In the genomic region with DNA sequence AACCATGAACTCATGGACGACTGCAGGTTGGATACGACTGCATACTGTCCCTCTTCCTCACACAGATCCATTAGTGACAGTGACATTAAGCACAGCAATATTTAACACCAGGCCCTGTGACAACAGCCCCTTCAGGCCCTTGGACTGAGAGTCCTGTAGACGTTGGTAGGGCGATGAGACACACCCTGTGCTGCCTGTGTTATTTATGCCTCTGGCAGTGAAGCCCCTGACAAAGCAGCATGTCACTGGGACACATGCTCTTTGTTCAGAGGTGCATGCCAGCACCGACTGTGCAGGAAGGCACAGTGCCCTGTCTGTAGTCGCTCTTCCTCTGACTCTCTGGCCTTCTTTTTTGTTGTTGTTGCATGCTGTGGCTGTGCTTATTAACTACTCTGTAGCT, we compare ENCODE assay signal across 13 mouse cellular contexts. TPM values are rescaled to one million over a fixed set of nuclear protein-coding genes. Genes with fewer than 3 reads are reported as not detected.
A peak's percentile ranks its signal among the peaks of the same experiment; 100 is the strongest.
DNase-seq lines count a peak whose midpoint lies in the region; ATAC-seq lines count a peak whose summit lies in the region.
"Had no signal": no experiment of that assay in that cellular context is flagged by ENCODE, and none has a peak within 500 bp of the region (broad histone marks: within the 10 kb centered on the region; RNA-seq: fewer than 3 reads in every experiment).

No protein-coding gene starts in this region.

- no peaks in the 10 kb centered on the region for H3K27me3 ChIP-seq in midbrain, embryonic 16.5 days (ENCODE audit: control insufficient read depth, insufficient read depth, low read depth, low read length)
- H3K27me3 ChIP-seq: hindbrain, embryonic 15.5 days; lung, embryonic 15.5 days had no signal

- H3K4me3 ChIP-seq in midbrain, embryonic 16.5 days (ENCODE audit: low read depth, low read length): no peak overlapping the region
- H3K4me3 ChIP-seq: hindbrain, embryonic 15.5 days; lung, embryonic 15.5 days; myocyte had no signal

- peaks cover 13% of the 10 kb centered on the region for H3K4me1 ChIP-seq in midbrain, embryonic 16.5 days (ENCODE audit: control insufficient read depth, insufficient read depth, low read length)

- WGBS in midbrain, embryonic 16.5 days: 50% methylated on average over 6 of the region's 6 CpGs

- DNase-seq in embryo, embryonic 10 days (ENCODE audit: low spot score): peak; percentile 29
- DNase-seq in embryo, embryonic 11 days: no peak
- peak; percentile 25 to 36 for DNase-seq in layer of hippocampus, postnatal 10 days (ENCODE audit: low spot score in 2 of 2)
- no peak for DNase-seq in layer of hippocampus, adult 18-20 months (ENCODE audit: low spot score in 2 of 2)
- DNase-seq in thymus, postnatal 0 days (ENCODE audit: low spot score): peak; percentile 31
- DNase-seq in left cerebral cortex, adult 18-20 months (ENCODE audit: low spot score in 2 of 2): no peak

- ATAC-seq in erythroblast, adult 5-6 weeks (replicated peaks; ENCODE audit: low FRiP score, poor library complexity, severe bottlenecking): 0 out of 2 replicates have a peak, but pooled peaks have one; percentile 5
- no peak for ATAC-seq in midbrain, embryonic 16.5 days

- no peaks in the 10 kb centered on the region for H3K36me3 ChIP-seq in midbrain, embryonic 16.5 days (ENCODE audit: control insufficient read depth, insufficient read depth, low read length)
- H3K36me3 ChIP-seq: hindbrain, embryonic 15.5 days; lung, embryonic 15.5 days had no signal

- H3K9me3 ChIP-seq in midbrain, embryonic 16.5 days (replicated peaks; ENCODE audit: control insufficient read depth, low read length, poor library complexity, severe bottlenecking): no peaks in the 10 kb centered on the region
- H3K9me3 ChIP-seq: hindbrain, embryonic 15.5 days; lung, embryonic 15.5 days had no signal

- no peak overlapping the region for H3K4me2 ChIP-seq in midbrain, embryonic 16.5 days (ENCODE audit: low read length)
- H3K4me2 ChIP-seq: hindbrain, embryonic 15.5 days; lung, embryonic 15.5 days had no signal

- H3K27ac ChIP-seq in midbrain, embryonic 16.5 days (ENCODE audit: low read length): no peak overlapping the region
- H3K27ac ChIP-seq: hindbrain, embryonic 15.5 days; lung, embryonic 15.5 days had no signal

- no peak overlapping the region for H3K9ac ChIP-seq in midbrain, embryonic 16.5 days (ENCODE audit: low read depth, low read length)
- H3K9ac ChIP-seq: hindbrain, embryonic 15.5 days; lung, embryonic 15.5 days had no signal

RNA-seq across cellular contexts. Expression of a gene that starts 1.8 kb away (rescaled TPM):
- total RNA-seq in layer of hippocampus, postnatal 10 days (2021): 10 to 100 TPM; 53.5 to 59.3 TPM
- total RNA-seq in layer of hippocampus, adult 18-20 months (2021): 10 to 100 TPM; 54.9 to 56.1 TPM
- 423 and 438 TPM in 2 replicates for total RNA-seq in erythroblast, adult 5-6 weeks (2015; ENCODE audit: low replicate concordance)
- total RNA-seq in erythroblast, adult 5-6 weeks (2017; ENCODE audit: low replicate concordance): 88.0 and 170 TPM in 2 replicates
- polyA plus RNA-seq in thymus, postnatal 0 days (2015; fragmentation: Nextera tagmentation; extraction: Ambion mirVana): 356 and 374 TPM in 2 replicates
- 10 to 100 TPM; 41.5 to 45.7 TPM for total RNA-seq in left cerebral cortex, adult 18-20 months (2021)
- 62.6 and 70.0 TPM in 2 replicates for polyA plus RNA-seq in midbrain, embryonic 16.5 days (2015; fragmentation: Nextera tagmentation; extraction: Ambion mirVana)

RNA-seq across cellular contexts. Expression of a gene that starts 35.6 kb away (rescaled TPM):
- not detected for total RNA-seq in layer of hippocampus, postnatal 10 days (2021)
- not detected for total RNA-seq in layer of hippocampus, adult 18-20 months (2021)
- 294 and 312 TPM in 2 replicates for total RNA-seq in erythroblast, adult 5-6 weeks (2015; ENCODE audit: low replicate concordance)
- 420 and 452 TPM in 2 replicates for total RNA-seq in erythroblast, adult 5-6 weeks (2017; ENCODE audit: low replicate concordance)
- 5.3 and 6.8 TPM in 2 replicates for polyA plus RNA-seq in thymus, postnatal 0 days (2015; fragmentation: Nextera tagmentation; extraction: Ambion mirVana)
- total RNA-seq in left cerebral cortex, adult 18-20 months (2021): not detected
- not detected in 2 replicates for polyA plus RNA-seq in midbrain, embryonic 16.5 days (2015; fragmentation: Nextera tagmentation; extraction: Ambion mirVana)
- total RNA-seq: layer of hippocampus, postnatal 25 days had no signal
- polyA plus RNA-seq: myocyte; small intestine, adult 2 months had no signal

RNA-seq across cellular contexts. Expression of a gene that starts 40.2 kb away (rescaled TPM):
- 10 to 100 TPM; 34.0 to 39.6 TPM for total RNA-seq in layer of hippocampus, postnatal 10 days (2021)
- 10 to 100 TPM; 16.0 to 17.4 TPM for total RNA-seq in layer of hippocampus, adult 18-20 months (2021)
- 17.3 and 25.7 TPM in 2 replicates for total RNA-seq in erythroblast, adult 5-6 weeks (2015; ENCODE audit: low replicate concordance)
- 13.1 and 16.7 TPM in 2 replicates for total RNA-seq in erythroblast, adult 5-6 weeks (2017; ENCODE audit: low replicate concordance)
- 111 and 114 TPM in 2 replicates for polyA plus RNA-seq in thymus, postnatal 0 days (2015; fragmentation: Nextera tagmentation; extraction: Ambion mirVana)
- total RNA-seq in left cerebral cortex, adult 18-20 months (2021): 10 to 100 TPM; 14.8 to 19.2 TPM
- 66.9 and 71.7 TPM in 2 replicates for polyA plus RNA-seq in midbrain, embryonic 16.5 days (2015; fragmentation: Nextera tagmentation; extraction: Ambion mirVana)

RNA-seq across cellular contexts. Expression of a gene that starts 59.6 kb away (rescaled TPM):
- total RNA-seq in layer of hippocampus, postnatal 10 days (2021): 1 to 10 TPM; 4.9 to 5.5 TPM
- 1 to 10 TPM; 4.8 to 5.3 TPM for total RNA-seq in layer of hippocampus, adult 18-20 months (2021)
- 39.8 and 54.5 TPM in 2 replicates for total RNA-seq in erythroblast, adult 5-6 weeks (2015; ENCODE audit: low replicate concordance)
- 64.6 and 70.5 TPM in 2 replicates for total RNA-seq in erythroblast, adult 5-6 weeks (2017; ENCODE audit: low replicate concordance)
- 19.9 and 20.9 TPM in 2 replicates for polyA plus RNA-seq in thymus, postnatal 0 days (2015; fragmentation: Nextera tagmentation; extraction: Ambion mirVana)
- total RNA-seq in left cerebral cortex, adult 18-20 months (2021): 1 to 10 TPM; 3.7 to 4.3 TPM
- 8.6 and 9.0 TPM in 2 replicates for polyA plus RNA-seq in midbrain, embryonic 16.5 days (2015; fragmentation: Nextera tagmentation; extraction: Ambion mirVana)

Comparison
In these comparisons a context has a peak if more than half of its experiments do, and no peak if none do; other contexts are left out.
1. DNase-seq: peak in embryo, embryonic 10 days (single experiment), layer of hippocampus, postnatal 10 days (2 of 2) and thymus, postnatal 0 days (single experiment); none in embryo, embryonic 11 days (single experiment), layer of hippocampus, adult 18-20 months (0 of 2) and left cerebral cortex, adult 18-20 months (0 of 2).
2. RNA of a gene that starts 35.6 kb away (total RNA-seq): 294 to 452 TPM in erythroblast, adult 5-6 weeks; not detected in layer of hippocampus, adult 18-20 months, not detected in left cerebral cortex, adult 18-20 months and not detected in layer of hippocampus, postnatal 10 days; every median in the first group is over 100 times any median in the second.